Mouse (Mus musculus): ENCODE data around the gene Mrpl4. TPM values are rescaled to one million over a fixed set of nuclear protein-coding genes. Genes with fewer than 3 reads are reported as not detected.
A peak's percentile ranks its signal among the peaks of the same experiment; 100 is the strongest.

Mrpl4 gene
- polyA plus RNA-seq, 1 experiment from 2014 or later = 139 TPM

DNA sequence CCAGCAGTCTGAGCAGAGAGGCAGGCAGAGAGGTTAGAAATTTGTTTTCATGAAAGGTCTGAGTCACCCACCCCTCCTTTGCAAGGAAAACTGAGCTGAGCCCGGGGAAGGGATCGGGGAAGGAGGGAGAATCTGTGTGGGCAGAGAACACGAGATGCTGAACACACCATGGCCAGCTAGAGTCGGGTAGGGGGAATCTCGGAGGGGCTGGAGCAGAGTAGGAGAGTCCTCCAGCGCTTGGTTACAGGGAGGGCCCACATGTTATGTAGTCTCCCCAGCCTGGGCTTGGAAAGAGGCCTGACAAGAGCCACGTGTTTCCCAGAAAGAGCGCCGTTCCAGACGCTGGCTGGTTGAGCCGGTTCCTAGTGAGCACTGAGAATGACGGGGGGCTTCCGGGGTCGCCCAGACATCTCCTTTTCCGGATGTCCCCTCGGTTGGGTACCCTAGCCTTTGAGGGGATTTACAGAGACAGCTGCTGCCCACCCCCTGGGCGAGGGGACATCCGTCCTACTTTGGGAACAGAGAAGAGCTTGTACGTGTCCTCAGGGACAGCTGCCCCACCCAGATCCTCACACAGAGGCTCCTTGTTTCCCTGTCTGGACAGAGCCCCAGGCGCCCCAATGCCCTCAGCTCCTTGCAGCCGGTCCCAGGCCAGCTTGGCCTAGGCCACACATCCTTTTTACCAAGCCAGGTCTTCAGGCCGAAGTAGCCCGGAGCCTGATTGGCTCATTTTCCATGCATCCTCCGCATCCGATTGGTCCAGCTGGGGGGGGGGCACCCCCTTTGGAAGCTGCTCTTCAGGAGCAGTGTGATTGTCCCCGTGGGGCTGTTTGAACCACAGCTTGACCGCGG, 30.2 kb upstream of the Mrpl4 start:
- peak overlapping the region; percentile 42 for H3K4me2 ChIP-seq (ENCODE audit: low read depth, low read length)
- peaks cover 9% of the 10 kb centered on the region for H3K36me3 ChIP-seq (replicated peaks; ENCODE audit: control insufficient read depth, insufficient read depth, low read depth, low read length)
- no peaks in the 10 kb centered on the region for H3K27me3 ChIP-seq (ENCODE audit: control insufficient read depth, insufficient read depth, low read length)
- peak overlapping the region; percentile 39 for H3K9ac ChIP-seq (replicated peaks; ENCODE audit: low read length)
- H3K27ac ChIP-seq (replicated peaks; ENCODE audit: low read depth, low read length) = peak overlapping the region; percentile 66
- peak; percentile 31 for ATAC-seq (replicated peaks; ENCODE audit: insufficient number of reproducible peaks, low FRiP score, low TSS enrichment, low read depth)
- no peaks in the 10 kb centered on the region for H3K9me3 ChIP-seq (replicated peaks; ENCODE audit: control insufficient read depth, low read length)
- peak; percentile 59 for DNase-seq (ENCODE audit: low spot score)
- H3K4me1 ChIP-seq (ENCODE audit: control insufficient read depth, insufficient read depth, low read length) = peaks cover 5% of the 10 kb centered on the region
- peak overlapping the region; percentile 26 for H3K4me3 ChIP-seq (ENCODE audit: low read depth, low read length)
- WGBS = 12% methylated on average over 28 of the region's 28 CpGs

DNA sequence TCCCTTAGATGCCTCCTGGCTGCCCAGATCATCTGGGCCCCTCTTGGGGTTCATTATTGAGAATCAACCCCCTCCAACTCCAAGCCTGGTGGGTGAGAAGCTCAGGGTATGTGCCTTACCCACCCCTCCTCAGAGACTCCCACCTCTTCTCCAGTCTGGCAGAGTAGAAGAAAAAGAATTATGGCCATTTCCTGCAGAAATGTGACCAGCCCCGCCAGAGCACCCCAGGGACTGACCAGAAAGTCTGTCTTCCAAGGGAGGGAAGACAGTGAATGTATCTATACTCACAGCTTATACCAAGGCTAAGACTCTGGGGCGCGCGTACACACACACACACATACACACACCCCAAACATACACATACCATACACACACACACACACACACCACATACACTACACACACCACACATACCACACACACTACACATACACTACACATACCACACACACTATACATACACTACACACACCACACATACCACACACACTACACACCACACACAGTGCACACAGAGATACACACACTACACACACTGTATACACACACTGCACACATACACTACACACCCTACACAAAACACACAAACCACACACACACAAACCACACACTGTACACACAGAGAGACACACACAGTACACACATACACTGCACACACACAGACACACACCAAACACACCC, 29.4 kb upstream of the Mrpl4 start:
- ATAC-seq (replicated peaks; ENCODE audit: insufficient number of reproducible peaks, low FRiP score, low TSS enrichment, low read depth) (no peak), DNase-seq (ENCODE audit: low spot score) (no peak)
- H3K4me2 ChIP-seq (ENCODE audit: low read depth, low read length) = peak overlapping the region; percentile 42
- peaks cover 3% of the 10 kb centered on the region for H3K36me3 ChIP-seq (replicated peaks; ENCODE audit: control insufficient read depth, insufficient read depth, low read depth, low read length)
- H3K4me3 ChIP-seq (ENCODE audit: low read depth, low read length) = peak overlapping the region; percentile 26
- 80% methylated on average over 4 of the region's 4 CpGs for WGBS
- peak overlapping the region; percentile 66 for H3K27ac ChIP-seq (replicated peaks; ENCODE audit: low read depth, low read length)
- H3K9me3 ChIP-seq (replicated peaks; ENCODE audit: control insufficient read depth, low read length) = no peaks in the 10 kb centered on the region
- H3K27me3 ChIP-seq (ENCODE audit: control insufficient read depth, insufficient read depth, low read length) = no peaks in the 10 kb centered on the region
- H3K4me1 ChIP-seq (ENCODE audit: control insufficient read depth, insufficient read depth, low read length) = peaks cover 5% of the 10 kb centered on the region
- H3K9ac ChIP-seq (replicated peaks; ENCODE audit: low read length) = peak overlapping the region; percentile 39

DNA sequence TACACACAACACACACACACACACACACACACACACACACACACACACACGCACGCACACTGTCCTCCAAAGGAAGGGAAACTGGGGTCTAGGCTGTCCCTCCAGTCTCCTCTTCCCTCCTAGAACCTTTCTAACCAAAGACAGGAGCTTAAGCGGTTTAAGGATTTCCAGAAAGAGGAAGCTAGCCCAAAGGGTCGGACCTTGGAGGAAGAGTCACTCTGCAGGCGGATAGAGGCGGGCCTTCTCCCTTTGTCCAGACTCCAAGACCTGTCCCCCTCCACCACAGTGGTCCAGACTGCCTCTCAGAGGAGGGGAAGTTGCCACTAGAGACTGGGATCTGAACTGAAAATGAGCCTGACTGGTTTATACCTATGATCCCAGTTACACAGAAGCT, 28.9 kb upstream of the Mrpl4 start:
- no peak overlapping the region for H3K27ac ChIP-seq (replicated peaks; ENCODE audit: low read depth, low read length)
- H3K4me2 ChIP-seq (ENCODE audit: low read depth, low read length) = peak overlapping the region; percentile 30
- no peaks in the 10 kb centered on the region for H3K9me3 ChIP-seq (replicated peaks; ENCODE audit: control insufficient read depth, low read length)
- DNase-seq (ENCODE audit: low spot score) = no peak
- peaks cover 3% of the 10 kb centered on the region for H3K36me3 ChIP-seq (replicated peaks; ENCODE audit: control insufficient read depth, insufficient read depth, low read depth, low read length)
- H3K27me3 ChIP-seq (ENCODE audit: control insufficient read depth, insufficient read depth, low read length) = no peaks in the 10 kb centered on the region
- no peak for ATAC-seq (replicated peaks; ENCODE audit: insufficient number of reproducible peaks, low FRiP score, low TSS enrichment, low read depth)
- H3K9ac ChIP-seq (replicated peaks; ENCODE audit: low read length) = no peak overlapping the region
- H3K4me1 ChIP-seq (ENCODE audit: control insufficient read depth, insufficient read depth, low read length) = peaks cover 5% of the 10 kb centered on the region
- peak overlapping the region; percentile 14 for H3K4me3 ChIP-seq (ENCODE audit: low read depth, low read length)
- 30% methylated on average over 6 of the region's 6 CpGs for WGBS

DNA sequence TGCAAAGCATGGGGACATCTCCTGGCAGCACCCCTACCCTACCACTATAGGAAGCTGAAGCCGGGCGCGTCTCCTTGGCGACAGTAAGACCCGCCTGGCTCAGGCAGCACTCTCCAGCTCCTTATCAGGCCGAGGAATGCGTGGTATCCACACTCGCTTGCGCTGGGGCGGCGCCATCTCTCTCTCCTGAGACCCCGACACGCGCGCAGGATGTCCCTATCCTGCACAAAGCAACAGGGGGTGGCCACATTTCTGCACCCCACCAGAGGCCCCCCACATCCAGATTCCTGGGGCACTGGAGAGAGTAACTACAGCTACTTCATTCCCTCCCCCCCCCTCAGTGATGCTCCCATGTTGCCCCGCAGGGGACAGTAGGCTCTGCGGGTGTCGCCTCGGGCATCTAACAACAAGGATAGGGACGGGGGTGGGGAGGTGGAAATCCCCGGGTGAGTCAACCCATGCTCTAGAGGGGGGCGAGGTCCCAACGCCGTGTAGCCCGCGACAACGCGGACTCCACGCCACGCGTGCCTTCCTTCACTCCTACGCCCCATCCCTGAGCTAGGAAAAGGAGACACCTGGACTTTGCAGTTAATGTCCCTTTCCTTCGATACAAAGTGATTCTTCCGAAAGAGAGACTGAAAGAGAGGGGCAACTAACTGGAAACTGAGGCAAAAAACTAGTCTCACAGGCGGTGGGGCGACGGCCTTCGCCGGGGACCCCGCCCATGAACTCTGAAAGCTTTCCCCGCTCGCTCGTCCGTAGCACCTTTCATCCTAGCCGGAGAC, 26.9 kb upstream of the Mrpl4 start:
- H3K9me3 ChIP-seq (replicated peaks; ENCODE audit: control insufficient read depth, low read length) = no peaks in the 10 kb centered on the region
- no peaks in the 10 kb centered on the region for H3K27me3 ChIP-seq (ENCODE audit: control insufficient read depth, insufficient read depth, low read length)
- peaks cover 5% of the 10 kb centered on the region for H3K4me1 ChIP-seq (ENCODE audit: control insufficient read depth, insufficient read depth, low read length)
- peak; percentile 73 for DNase-seq (ENCODE audit: low spot score)
- WGBS = under 1% methylated on average over 45 of the region's 45 CpGs
- no peak for ATAC-seq (replicated peaks; ENCODE audit: insufficient number of reproducible peaks, low FRiP score, low TSS enrichment, low read depth)
- peak overlapping the region; percentile 95 for H3K9ac ChIP-seq (replicated peaks; ENCODE audit: low read length)
- peak overlapping the region; percentile 98 for H3K27ac ChIP-seq (replicated peaks; ENCODE audit: low read depth, low read length)
- no peaks in the 10 kb centered on the region; the same call in 1 of the 2 replicates for H3K36me3 ChIP-seq (replicated peaks; ENCODE audit: control insufficient read depth, insufficient read depth, low read depth, low read length)
- peak overlapping the region; percentile 86 for H3K4me3 ChIP-seq (ENCODE audit: low read depth, low read length)
- H3K4me2 ChIP-seq (ENCODE audit: low read depth, low read length) = peak overlapping the region; percentile 80

DNA sequence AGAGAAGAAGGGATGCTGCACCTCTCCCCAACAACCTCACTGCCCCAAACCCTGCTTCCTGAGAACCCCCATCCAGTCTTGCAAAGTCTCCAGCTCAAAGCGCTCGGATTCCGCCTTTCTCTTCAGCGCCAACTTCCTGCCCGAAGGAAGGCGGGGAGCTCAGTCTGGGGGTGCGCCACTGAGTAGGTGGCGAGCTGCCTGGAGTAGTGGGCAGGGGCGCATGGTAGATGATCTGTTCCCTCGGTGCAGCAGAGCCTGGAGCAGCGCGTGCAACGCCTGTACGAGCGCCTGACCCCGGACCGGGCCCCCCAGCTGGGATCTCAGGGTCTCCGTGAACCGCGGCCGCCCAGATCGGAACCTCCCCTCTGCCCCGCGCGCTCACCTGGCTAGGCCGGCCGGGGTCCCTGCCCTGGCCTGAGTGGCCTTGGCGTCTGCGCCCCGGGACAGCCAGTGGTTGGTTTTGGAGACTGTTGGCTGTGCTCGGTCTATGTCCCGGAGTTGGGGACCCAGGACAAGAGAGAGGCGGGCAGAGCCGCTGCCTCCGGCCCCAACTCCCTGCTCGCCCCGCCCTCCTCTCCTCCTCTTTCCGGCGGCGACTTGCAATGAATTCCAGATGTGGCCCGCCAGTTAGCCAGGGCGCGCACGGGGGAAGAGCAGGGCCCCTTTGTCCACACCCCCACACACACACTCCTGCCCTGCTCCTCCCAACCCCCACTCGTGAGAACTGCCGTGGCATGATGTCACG, 26.1 kb upstream of the Mrpl4 start, which contains the start of gene S1pr2:
Gene S1pr2, minus strand, starts transcription at position 566 of the 745 bp plus-strand sequence.
- Histone ChIP-seq H3K27ac (replicated peaks; ENCODE audit: low read depth, low read length) (peak within 1 kb of the TSS; percentile 98), H3K27me3 (ENCODE audit: control insufficient read depth, insufficient read depth, low read length) (no peaks in the 10 kb centered on the region), H3K36me3 (replicated peaks; ENCODE audit: control insufficient read depth, insufficient read depth, low read depth, low read length) (no peaks in the 10 kb centered on the region; the same call in 1 of the 2 replicates), H3K9me3 (replicated peaks; ENCODE audit: control insufficient read depth, low read length) (no peaks in the 10 kb centered on the region), H3K4me2 (ENCODE audit: low read depth, low read length) (peak within 1 kb of the TSS; percentile 80), H3K9ac (replicated peaks; ENCODE audit: low read length) (peak within 1 kb of the TSS; percentile 95), H3K4me3 (ENCODE audit: low read depth, low read length) (peak within 1 kb of the TSS; percentile 86), H3K4me1 (ENCODE audit: control insufficient read depth, insufficient read depth, low read length) (peaks cover 5% of the 10 kb centered on the region)
- peak; percentile 95 for DNase-seq (ENCODE audit: low spot score)
- under 1% methylated on average over 43 of the region's 47 CpGs for WGBS
- ATAC-seq (replicated peaks; ENCODE audit: insufficient number of reproducible peaks, low FRiP score, low TSS enrichment, low read depth) = peak; percentile 77

DNA sequence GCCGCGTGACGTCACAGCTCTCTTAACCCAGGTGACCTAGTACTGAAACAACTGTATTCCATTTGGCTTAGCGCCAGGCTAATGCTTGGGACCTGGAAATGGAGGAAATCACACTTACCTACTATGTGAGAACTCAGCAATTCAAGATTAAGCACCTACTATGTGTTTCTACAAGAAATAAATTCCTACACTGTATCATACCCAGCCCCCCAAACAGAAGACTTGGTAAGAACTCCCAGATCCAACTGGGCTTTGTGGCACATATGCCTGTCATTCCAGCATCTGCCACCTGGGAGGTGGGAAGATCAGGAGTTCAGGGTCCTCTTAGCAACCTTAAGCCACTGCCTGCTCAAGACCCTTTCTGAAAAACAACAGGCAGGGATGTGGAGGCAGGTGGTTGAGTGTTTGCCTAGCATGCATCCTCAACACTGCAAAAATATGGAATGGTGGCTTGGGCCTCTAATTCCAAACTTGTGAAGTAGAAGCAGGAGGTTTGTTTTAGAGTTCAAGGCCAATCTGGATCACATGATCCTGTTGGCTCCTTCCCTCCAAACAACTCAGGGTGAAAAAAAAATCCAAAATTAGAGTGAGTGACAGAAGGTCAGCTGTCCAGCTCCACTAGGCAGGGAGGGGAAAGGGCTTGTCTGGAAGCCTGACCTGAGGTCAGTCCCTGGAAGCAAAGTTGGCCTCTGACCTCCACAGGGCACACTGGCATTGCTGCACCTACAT, 25.4 kb upstream of the Mrpl4 start:
- Histone ChIP-seq H3K4me2 (ENCODE audit: low read depth, low read length) (peak overlapping the region; percentile 80), H3K4me1 (ENCODE audit: control insufficient read depth, insufficient read depth, low read length) (no peaks in the 10 kb centered on the region; the same call in 1 of the 2 replicates), H3K4me3 (ENCODE audit: low read depth, low read length) (peak overlapping the region; percentile 86), H3K9ac (replicated peaks; ENCODE audit: low read length) (peak overlapping the region; percentile 95), H3K27ac (replicated peaks; ENCODE audit: low read depth, low read length) (peak overlapping the region; percentile 98), H3K27me3 (ENCODE audit: control insufficient read depth, insufficient read depth, low read length) (no peaks in the 10 kb centered on the region), H3K36me3 (replicated peaks; ENCODE audit: control insufficient read depth, insufficient read depth, low read depth, low read length) (no peaks in the 10 kb centered on the region; the same call in 1 of the 2 replicates), H3K9me3 (replicated peaks; ENCODE audit: control insufficient read depth, low read length) (no peaks in the 10 kb centered on the region)
- DNase-seq (ENCODE audit: low spot score) (no peak), ATAC-seq (replicated peaks; ENCODE audit: insufficient number of reproducible peaks, low FRiP score, low TSS enrichment, low read depth) (no peak)
- WGBS = 3% methylated on average over 4 of the region's 4 CpGs
